Comparison of ENCODE assay signal across 11 mouse cellular contexts in the genomic region with DNA sequence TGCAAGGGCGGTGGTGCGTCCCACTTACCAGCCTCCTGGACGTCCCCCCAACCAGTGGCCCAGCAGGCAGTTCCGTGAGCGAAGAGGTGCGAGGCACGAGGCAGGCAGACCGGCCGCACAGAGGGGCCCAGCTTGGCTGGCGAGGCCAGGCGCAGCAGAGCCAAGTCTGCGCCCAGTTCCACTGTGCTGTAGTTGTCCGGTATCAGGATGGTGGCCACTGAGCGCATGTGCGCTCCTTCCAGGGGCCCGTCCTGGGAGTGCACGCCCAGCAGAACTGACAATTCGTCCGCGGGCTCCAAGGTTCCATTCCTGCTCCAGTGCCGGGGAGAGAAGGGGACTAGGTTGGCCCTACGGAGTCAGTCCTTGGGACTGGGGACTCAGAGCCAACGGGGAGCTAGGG. TPM values are rescaled to one million over a fixed set of nuclear protein-coding genes. Genes with fewer than 3 reads are reported as not detected.
DNase-seq lines count a peak whose midpoint lies in the region; ATAC-seq and TF ChIP-seq lines count a peak whose summit lies in the region.
"Had no signal": no experiment of that assay in that cellular context is flagged by ENCODE, and none has a peak within 500 bp of the region (broad histone marks: within the 10 kb centered on the region; RNA-seq: fewer than 3 reads in every experiment).

No protein-coding gene starts in this region.

- TF ChIP-seq EP300 in lung, postnatal 0 days (IDR thresholded peaks at IDR 0.05): no peak

- 0 out of 2 replicates have a peak overlapping the region, but pooled peaks have one; percentile 29 for H3K4me2 ChIP-seq in lung, postnatal 0 days (replicated peaks; ENCODE audit: low read depth, low read length)
- H3K4me2 ChIP-seq in neural tube, embryonic 13.5 days: 0 out of 2 replicates have a peak overlapping the region, but pooled peaks have one; percentile 9

- ATAC-seq in lung, postnatal 0 days: peak; percentile 37
- ATAC-seq in neural tube, embryonic 13.5 days (ENCODE audit: low read depth): no peak

- no peak overlapping the region for H3K4me3 ChIP-seq in lung, postnatal 0 days (ENCODE audit: low read depth, low read length)
- H3K4me3 ChIP-seq in lung, adult 2 months (replicated peaks; ENCODE audit: extremely low read depth, low read depth, low read length): no peak overlapping the region
- no peak overlapping the region for H3K4me3 ChIP-seq in neural tube, embryonic 13.5 days
- H3K4me3 ChIP-seq: erythroblast, embryonic 14.5 days had no signal

- H3K9ac ChIP-seq in lung, postnatal 0 days (replicated peaks; ENCODE audit: low read depth): no peak overlapping the region
- H3K9ac ChIP-seq in neural tube, embryonic 13.5 days: no peak overlapping the region

- intact Hi-C loops in heart, postnatal 14 days (cut with DNase I): loop anchor here (10.0 kb wide), 1 partner anchor 260 kb away; a partner anchor contains a TSS

- TF ChIP-seq POLR2A in lung, adult 2 months (IDR thresholded peaks at IDR 0.05; ENCODE audit: borderline replicate concordance, extremely low read depth, low read depth, low read length): no peak

- 13% methylated on average over 23 of the region's 23 CpGs for WGBS in lung, postnatal 0 days
- WGBS in lung, adult 2 months: 16% methylated on average over 23 of the region's 23 CpGs
- WGBS in neural tube, embryonic 13.5 days: 14% methylated on average over 23 of the region's 23 CpGs

- peaks cover 7% of the 10 kb centered on the region; the same call in 1 of the 2 replicates for H3K27me3 ChIP-seq in lung, postnatal 0 days (replicated peaks; ENCODE audit: insufficient read depth, low read length)
- peaks cover 35% of the 10 kb centered on the region for H3K27me3 ChIP-seq in neural tube, embryonic 13.5 days

- H3K36me3 ChIP-seq in lung, postnatal 0 days (ENCODE audit: insufficient read depth, low read length): no peaks in the 10 kb centered on the region
- H3K36me3 ChIP-seq in neural tube, embryonic 13.5 days: no peaks in the 10 kb centered on the region

- no peak overlapping the region for H3K27ac ChIP-seq in lung, postnatal 0 days (ENCODE audit: low read length)
- no peak overlapping the region for H3K27ac ChIP-seq in neural tube, embryonic 13.5 days (replicated peaks)

- DNase-seq in adrenal gland, adult (ENCODE audit: inconsistent age in 2 of 2, low spot score in 1 of 2): peak; percentile 33 to 67
- no peak for DNase-seq in adrenal gland, postnatal 4 days (ENCODE audit: low spot score in 2 of 2)
- no peak for DNase-seq in lung, postnatal 0 days (ENCODE audit: low spot score)
- no peak for DNase-seq in lung, adult 2 months
- DNase-seq in heart, postnatal 14 days: peak; percentile 37 to 54
- DNase-seq in layer of hippocampus, postnatal 25 days (ENCODE audit: extremely low spot score in 1 of 2, low spot score in 1 of 2): no peak
- no peak for DNase-seq in urinary bladder, postnatal 10 days (ENCODE audit: low spot score)
- DNase-seq: kidney, adult 11 months; thymus, postnatal 36 days had no signal

- 0 out of 2 replicates have a peak, but pooled peaks have one; percentile 3 for TF ChIP-seq CTCF in lung, postnatal 0 days (IDR thresholded peaks at IDR 0.05)
- no peak for TF ChIP-seq CTCF in lung, adult 2 months (IDR thresholded peaks at IDR 0.05; ENCODE audit: insufficient read depth, low read length)

- H3K9me3 ChIP-seq in lung, postnatal 0 days (ENCODE audit: low read length): no peaks in the 10 kb centered on the region
- no peaks in the 10 kb centered on the region for H3K9me3 ChIP-seq in neural tube, embryonic 13.5 days

- H3K4me1 ChIP-seq in lung, postnatal 0 days (ENCODE audit: insufficient read depth, low read depth, low read length): no peaks in the 10 kb centered on the region
- no peaks in the 10 kb centered on the region for H3K4me1 ChIP-seq in lung, adult 2 months (ENCODE audit: control insufficient read depth, insufficient read depth, low read length)
- H3K4me1 ChIP-seq in neural tube, embryonic 13.5 days (replicated peaks): no peaks in the 10 kb centered on the region

RNA-seq across cellular contexts. Expression of a gene that starts 1.9 kb away (rescaled TPM):
- 1 to 10 TPM; 6.4 to 8.1 TPM for total RNA-seq in adrenal gland, postnatal 4 days (2021)
- 9.2 and 10.0 TPM in 2 replicates for polyA plus RNA-seq in lung, postnatal 0 days (2015; fragmentation: Nextera tagmentation; extraction: Ambion mirVana)
- polyA plus RNA-seq in lung, adult 2 months (2012; rRNA removed): 14.6 and 17.5 TPM in 2 replicates
- 1 to 10 TPM; 6.4 to 6.7 TPM for total RNA-seq in heart, postnatal 14 days (2021)
- 13.7 and 14.8 TPM in 2 replicates for polyA plus RNA-seq in neural tube, embryonic 13.5 days (2015; fragmentation: Nextera tagmentation; extraction: Ambion mirVana)
- total RNA-seq in layer of hippocampus, postnatal 25 days (2021): 10 to 100 TPM; 10.6 to 13.5 TPM

RNA-seq across cellular contexts. Expression of a gene that starts 14.7 kb away (rescaled TPM):
- 10 to 100 TPM in 1 of 2 experiments, 1 to 10 TPM in 1; 1.2 to 13.9 TPM for total RNA-seq in adrenal gland, postnatal 4 days (2021)
- polyA plus RNA-seq in lung, postnatal 0 days (2015; fragmentation: Nextera tagmentation; extraction: Ambion mirVana): 141 and 152 TPM in 2 replicates
- 157 and 158 TPM in 2 replicates for polyA plus RNA-seq in lung, adult 2 months (2012; rRNA removed)
- under 1 TPM in 1 of 2 experiments, not detected in 1; 0.24 TPM for total RNA-seq in heart, postnatal 14 days (2021)
- polyA plus RNA-seq in neural tube, embryonic 13.5 days (2015; fragmentation: Nextera tagmentation; extraction: Ambion mirVana): 0.18 and 0.58 TPM in 2 replicates
- total RNA-seq in layer of hippocampus, postnatal 25 days (2021): under 1 TPM; 0.35 to 0.52 TPM
- polyA plus RNA-seq: erythroblast, embryonic 14.5 days had no signal

RNA-seq across cellular contexts. Expression of a gene that starts 22.6 kb away (rescaled TPM):
- total RNA-seq in adrenal gland, postnatal 4 days (2021): 100 to 1,000 TPM; 555 to 559 TPM
- polyA plus RNA-seq in lung, postnatal 0 days (2015; fragmentation: Nextera tagmentation; extraction: Ambion mirVana): 139 and 147 TPM in 2 replicates
- 221 and 299 TPM in 2 replicates for polyA plus RNA-seq in lung, adult 2 months (2012; rRNA removed)
- 100 to 1,000 TPM; 169 to 184 TPM for total RNA-seq in heart, postnatal 14 days (2021)
- 376 and 434 TPM in 2 replicates for polyA plus RNA-seq in neural tube, embryonic 13.5 days (2015; fragmentation: Nextera tagmentation; extraction: Ambion mirVana)
- total RNA-seq in layer of hippocampus, postnatal 25 days (2021): 100 to 1,000 TPM; 270 to 376 TPM

RNA-seq across cellular contexts. Expression of a gene that starts 32.3 kb away (rescaled TPM):
- 10 to 100 TPM; 27.5 to 30.8 TPM for total RNA-seq in adrenal gland, postnatal 4 days (2021)
- polyA plus RNA-seq in lung, postnatal 0 days (2015; fragmentation: Nextera tagmentation; extraction: Ambion mirVana): 21.1 TPM in 2 replicates
- polyA plus RNA-seq in lung, adult 2 months (2012; rRNA removed): 10.4 and 12.5 TPM in 2 replicates
- total RNA-seq in heart, postnatal 14 days (2021): 10 to 100 TPM; 13.5 TPM
- 47.1 and 55.8 TPM in 2 replicates for polyA plus RNA-seq in neural tube, embryonic 13.5 days (2015; fragmentation: Nextera tagmentation; extraction: Ambion mirVana)
- 10 to 100 TPM; 27.8 to 33.9 TPM for total RNA-seq in layer of hippocampus, postnatal 25 days (2021)

RNA-seq across cellular contexts. Expression of a gene that starts 40.7 kb away (rescaled TPM):
- total RNA-seq in adrenal gland, postnatal 4 days (2021): 100 to 1,000 TPM; 105 to 112 TPM
- polyA plus RNA-seq in lung, postnatal 0 days (2015; fragmentation: Nextera tagmentation; extraction: Ambion mirVana): 74.4 and 81.2 TPM in 2 replicates
- 72.7 and 94.7 TPM in 2 replicates for polyA plus RNA-seq in lung, adult 2 months (2012; rRNA removed)
- 10 to 100 TPM; 85.7 to 86.8 TPM for total RNA-seq in heart, postnatal 14 days (2021)
- polyA plus RNA-seq in neural tube, embryonic 13.5 days (2015; fragmentation: Nextera tagmentation; extraction: Ambion mirVana): 55.3 and 64.4 TPM in 2 replicates
- 10 to 100 TPM; 41.4 to 51.6 TPM for total RNA-seq in layer of hippocampus, postnatal 25 days (2021)

Comparison
In these comparisons a context has a peak if more than half of its experiments do, and no peak if none do; other contexts are left out.
1. DNase-seq: peak in adrenal gland, adult (2 of 2) and heart, postnatal 14 days (2 of 2); none in adrenal gland, postnatal 4 days (0 of 2), lung, postnatal 0 days (single experiment), lung, adult 2 months (single experiment), layer of hippocampus, postnatal 25 days (0 of 2) and urinary bladder, postnatal 10 days (single experiment).